Mouse (Mus musculus): ENCODE data around the gene Crlf1. TPM values are rescaled to one million over a fixed set of nuclear protein-coding genes. Genes with fewer than 3 reads are reported as not detected.

Gene Crlf1
- polyA plus RNA-seq, 1 experiment from 2014 or later, result 21.1 TPM

- H3K9me3 ChIP-seq (replicated peaks), result no peaks in the 10 kb centered on the region
Measured at GRCm38 (mm10) chr8:70530314-70530713, 37.4 kb downstream of the Crlf1 start.

GRCm38 (mm10) chr8:70534281-70534680 is 41.3 kb downstream of the Crlf1 start:
- Histone ChIP-seq H3K27ac (no peak overlapping the region), H3K4me2 (no peak overlapping the region), H3K9ac (no peak overlapping the region), H3K36me3 (peaks cover 77% of the 10 kb centered on the region), H3K4me1 (peaks cover 14% of the 10 kb centered on the region), H3K27me3 (no peaks in the 10 kb centered on the region), H3K4me3 (replicated peaks) (no peak overlapping the region), H3K9me3 (replicated peaks) (no peaks in the 10 kb centered on the region)
- 93% methylated on average over 12 of the region's 12 CpGs for WGBS
- no peak for ATAC-seq (replicated peaks; ENCODE audit: low FRiP score)

More at GRCm38 (mm10) chr8:70530314-70530713, 37.4 kb downstream of the Crlf1 start:
- WGBS, result 88% methylated on average over 2 of the region's 2 CpGs
- Histone ChIP-seq H3K4me2 (no peak overlapping the region), H3K27me3 (no peaks in the 10 kb centered on the region), H3K36me3 (peaks cover 58% of the 10 kb centered on the region), H3K4me1 (peaks cover 31% of the 10 kb centered on the region), H3K27ac (no peak overlapping the region), H3K4me3 (replicated peaks) (no peak overlapping the region), H3K9ac (no peak overlapping the region)
- no peak for ATAC-seq (replicated peaks; ENCODE audit: low FRiP score)

- Histone ChIP-seq H3K36me3 (peaks cover 70% of the 10 kb centered on the region), H3K4me2 (no peak overlapping the region), H3K9me3 (replicated peaks) (no peaks in the 10 kb centered on the region), H3K4me3 (replicated peaks) (no peak overlapping the region), H3K4me1 (peaks cover 8% of the 10 kb centered on the region), H3K27me3 (no peaks in the 10 kb centered on the region), H3K27ac (no peak overlapping the region), H3K9ac (no peak overlapping the region)
- WGBS, result 93% methylated on average over 3 of the region's 3 CpGs
- ATAC-seq (replicated peaks; ENCODE audit: low FRiP score), result no peak
Measured at GRCm38 (mm10) chr8:70535221-70535620, 42.3 kb downstream of the Crlf1 start.

GRCm38 (mm10) chr8:70535701-70536100 is 42.7 kb downstream of the Crlf1 start:
- Histone ChIP-seq H3K36me3 (peaks cover 66% of the 10 kb centered on the region), H3K4me2 (no peak overlapping the region), H3K4me1 (peaks cover 12% of the 10 kb centered on the region), H3K27me3 (no peaks in the 10 kb centered on the region), H3K27ac (no peak overlapping the region), H3K4me3 (replicated peaks) (no peak overlapping the region), H3K9ac (no peak overlapping the region), H3K9me3 (replicated peaks) (no peaks in the 10 kb centered on the region)
- WGBS, result 75% methylated on average over 2 of the region's 2 CpGs
- ATAC-seq (replicated peaks; ENCODE audit: low FRiP score), result no peak

- ATAC-seq (replicated peaks; ENCODE audit: low FRiP score), result peak; percentile 19; the same call in 1 of the 2 replicates
- H3K27ac ChIP-seq, result peak overlapping the region; percentile 99
- peak overlapping the region; percentile 49 for H3K9ac ChIP-seq
- peaks cover 42% of the 10 kb centered on the region for H3K36me3 ChIP-seq
- H3K4me3 ChIP-seq (replicated peaks), result peak overlapping the region; percentile 65
- 15% methylated on average over 24 of the region's 24 CpGs for WGBS
- no peaks in the 10 kb centered on the region for H3K9me3 ChIP-seq (replicated peaks)
- peak overlapping the region; percentile 84 for H3K4me2 ChIP-seq
- peaks cover 29% of the 10 kb centered on the region for H3K4me1 ChIP-seq
- H3K27me3 ChIP-seq, result no peaks in the 10 kb centered on the region
Measured at GRCm38 (mm10) chr8:70538024-70538579, 45.1 kb downstream of the Crlf1 start.

GRCm38 (mm10) chr8:70538633-70539076 is 45.7 kb downstream of the Crlf1 start:
- peak overlapping the region; percentile 99 for H3K27ac ChIP-seq
- peaks cover 36% of the 10 kb centered on the region for H3K36me3 ChIP-seq
- peaks cover 34% of the 10 kb centered on the region for H3K4me1 ChIP-seq
- ATAC-seq (replicated peaks; ENCODE audit: low FRiP score), result peak; percentile 73
- peak overlapping the region; percentile 84 for H3K4me2 ChIP-seq
- under 1% methylated on average over 32 of the region's 32 CpGs for WGBS
- peak overlapping the region; percentile 70 for H3K9ac ChIP-seq
- H3K9me3 ChIP-seq (replicated peaks), result no peaks in the 10 kb centered on the region
- peak overlapping the region; percentile 65 for H3K4me3 ChIP-seq (replicated peaks)
- H3K27me3 ChIP-seq, result no peaks in the 10 kb centered on the region

GRCm38 (mm10) chr8:70539077-70539813 is 46.3 kb downstream of the Crlf1 start, which contains the start of gene Ell:
Ell (plus strand) TSS chr8:70539457.
- Histone ChIP-seq H3K4me2 (peak within 1 kb of the TSS; percentile 84), H3K4me3 (replicated peaks) (peak within 1 kb of the TSS; percentile 65), H3K36me3 (peaks cover 30% of the 10 kb centered on the region), H3K9me3 (replicated peaks) (no peaks in the 10 kb centered on the region), H3K27me3 (no peaks in the 10 kb centered on the region), H3K9ac (peak within 1 kb of the TSS; percentile 70), H3K27ac (peak within 1 kb of the TSS; percentile 99), H3K4me1 (peaks cover 39% of the 10 kb centered on the region)
- ATAC-seq (replicated peaks; ENCODE audit: low FRiP score), result peak; percentile 91
- WGBS, result under 1% methylated on average over 58 of the region's 58 CpGs

GRCm38 (mm10) chr8:70540013-70540506 is 47.1 kb downstream of the Crlf1 start:
- H3K4me2 ChIP-seq, result peak overlapping the region; percentile 84
- 13% methylated on average over 4 of the region's 4 CpGs for WGBS
- no peak for ATAC-seq (replicated peaks; ENCODE audit: low FRiP score)

GRCm38 (mm10) chr8:70540507-70541071 is 47.6 kb downstream of the Crlf1 start:
- Histone ChIP-seq H3K9me3 (replicated peaks) (no peaks in the 10 kb centered on the region), H3K36me3 (peaks cover 17% of the 10 kb centered on the region), H3K4me3 (replicated peaks) (peak overlapping the region; percentile 65), H3K4me2 (peak overlapping the region; percentile 84), H3K4me1 (peaks cover 46% of the 10 kb centered on the region), H3K9ac (peak overlapping the region; percentile 70), H3K27me3 (no peaks in the 10 kb centered on the region), H3K27ac (peak overlapping the region; percentile 99)
- ATAC-seq (replicated peaks; ENCODE audit: low FRiP score), result no peak
- 34% methylated on average over 7 of the region's 7 CpGs for WGBS

More at GRCm38 (mm10) chr8:70540013-70540506, 47.1 kb downstream of the Crlf1 start:
- Histone ChIP-seq H3K36me3 (peaks cover 22% of the 10 kb centered on the region), H3K4me3 (replicated peaks) (peak overlapping the region; percentile 65), H3K9ac (peak overlapping the region; percentile 70), H3K9me3 (replicated peaks) (no peaks in the 10 kb centered on the region), H3K4me1 (peaks cover 43% of the 10 kb centered on the region), H3K27ac (peak overlapping the region; percentile 99), H3K27me3 (no peaks in the 10 kb centered on the region)

GRCm38 (mm10) chr8:70541081-70541480 is 48.1 kb downstream of the Crlf1 start:
- H3K36me3 ChIP-seq, result peaks cover 12% of the 10 kb centered on the region
- peaks cover 46% of the 10 kb centered on the region for H3K4me1 ChIP-seq
- no peak for ATAC-seq (replicated peaks; ENCODE audit: low FRiP score)
- WGBS, result 74% methylated on average over 5 of the region's 5 CpGs
- peak overlapping the region; percentile 99 for H3K27ac ChIP-seq
- H3K9me3 ChIP-seq (replicated peaks), result no peaks in the 10 kb centered on the region
- no peaks in the 10 kb centered on the region for H3K27me3 ChIP-seq
- peak overlapping the region; percentile 70; the same call in 1 of the 2 replicates for H3K9ac ChIP-seq
- H3K4me2 ChIP-seq, result peak overlapping the region; percentile 84
- H3K4me3 ChIP-seq (replicated peaks), result peak overlapping the region; percentile 65

- Histone ChIP-seq H3K36me3 (no peaks in the 10 kb centered on the region), H3K9ac (no peak overlapping the region), H3K4me2 (no peak overlapping the region), H3K9me3 (replicated peaks) (no peaks in the 10 kb centered on the region), H3K27me3 (no peaks in the 10 kb centered on the region), H3K4me1 (peaks cover 50% of the 10 kb centered on the region), H3K4me3 (replicated peaks) (no peak overlapping the region), H3K27ac (peak overlapping the region; percentile 5; the same call in 1 of the 2 replicates)
- no peak for ATAC-seq (replicated peaks; ENCODE audit: low FRiP score)
- 80% methylated on average over 6 of the region's 6 CpGs for WGBS
Measured at GRCm38 (mm10) chr8:70544200-70544687, 51.3 kb downstream of the Crlf1 start.

- no peak overlapping the region for H3K27ac ChIP-seq
- ATAC-seq (replicated peaks; ENCODE audit: low FRiP score), result no peak
- no peaks in the 10 kb centered on the region for H3K9me3 ChIP-seq (replicated peaks)
- no peak overlapping the region for H3K4me2 ChIP-seq
- H3K9ac ChIP-seq, result no peak overlapping the region
- 71% methylated on average over 4 of the region's 4 CpGs for WGBS
- no peak overlapping the region for H3K4me3 ChIP-seq (replicated peaks)
- peaks cover 38% of the 10 kb centered on the region for H3K4me1 ChIP-seq
- H3K36me3 ChIP-seq, result 0 out of 2 replicates have a peak, but pooled peaks cover 2% of the 10 kb centered on the region
- no peaks in the 10 kb centered on the region for H3K27me3 ChIP-seq
Measured at GRCm38 (mm10) chr8:70546412-70546811, 53.5 kb downstream of the Crlf1 start.

Measured in kidney, embryonic 15.5 days (tissue).